Mouse (Mus musculus) bone marrow, adult 2 months (tissue): Measurements from ENCODE around the gene Maml3.

Experiments
- CTCF ChIP-seq: fragments of 200-500 bp; IDR thresholded peaks from 2 replicates; pipeline ENCODE4 v1.5.1; 2011; ENCODE audit warnings: low read length, control low read depth; ENCODE audit not compliant: control insufficient read depth, insufficient read depth
- POLR2A ChIP-seq: fragments of 200-500 bp; IDR thresholded peaks from 2 replicates; pipeline ENCODE4 v1.6.1; 2011; ENCODE audit warnings: low read depth, mild to moderate bottlenecking, control low read depth, low read length, borderline replicate concordance; ENCODE audit not compliant: control insufficient read depth

DNA sequence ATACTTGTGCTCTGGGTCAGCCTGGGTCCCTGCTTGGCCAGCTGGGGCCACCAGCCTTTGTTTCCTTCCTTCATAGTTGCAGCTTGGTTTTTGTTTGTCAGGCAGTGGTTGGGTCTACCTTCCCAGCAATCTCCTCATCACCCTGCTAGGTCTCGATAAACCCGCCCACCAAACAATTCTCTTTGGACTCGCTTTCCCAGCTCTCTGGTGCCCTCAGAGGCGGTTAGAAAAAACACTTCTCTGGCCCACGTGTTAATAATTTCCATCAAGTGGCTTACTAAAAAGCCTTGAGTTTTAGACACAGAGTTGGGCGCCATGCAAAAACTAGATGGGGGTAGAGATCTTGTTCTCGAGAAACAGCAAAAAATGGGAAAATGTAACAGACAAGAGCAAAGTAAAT lies 253.3 kb downstream of the Maml3 start:
- TF ChIP-seq CTCF (no peak), POLR2A (no peak)
